Mouse (Mus musculus): ENCODE measurements around the gene Jph3. TPM values are rescaled to one million over a fixed set of nuclear protein-coding genes. Genes with fewer than 3 reads are reported as not detected.

Jph3 gene
- polyA plus RNA-seq, 1 experiment from 2014 or later: 106 TPM

GRCm38 (mm10) chr8:121732334-121732665 is 2.9 kb downstream of the Jph3 start:
- 45% methylated on average over 4 of the region's 4 CpGs for WGBS
- Histone ChIP-seq H3K9ac (ENCODE audit: low read depth, low read length) (peak overlapping the region; percentile 87), H3K4me2 (ENCODE audit: low read length) (peak overlapping the region; percentile 94)

GRCm38 (mm10) chr8:121734262-121734661 is 4.8 kb downstream of the Jph3 start:
- Histone ChIP-seq H3K27me3 (ENCODE audit: control insufficient read depth, insufficient read depth, low read depth, low read length) (no peaks in the 10 kb centered on the region), H3K4me2 (ENCODE audit: low read length) (no peak overlapping the region), H3K4me3 (ENCODE audit: low read depth, low read length) (no peak overlapping the region; the same call in 1 of the 2 replicates), H3K4me1 (ENCODE audit: control insufficient read depth, insufficient read depth, low read length) (peaks cover 19% of the 10 kb centered on the region), H3K27ac (ENCODE audit: low read length) (no peak overlapping the region), H3K9me3 (replicated peaks; ENCODE audit: control insufficient read depth, low read length, poor library complexity, severe bottlenecking) (no peaks in the 10 kb centered on the region), H3K9ac (ENCODE audit: low read depth, low read length) (no peak overlapping the region), H3K36me3 (ENCODE audit: control insufficient read depth, insufficient read depth, low read length) (no peaks in the 10 kb centered on the region)
- WGBS: 90% methylated on average over 16 of the region's 16 CpGs
- no peak for ATAC-seq

More at GRCm38 (mm10) chr8:121732334-121732665, 2.9 kb downstream of the Jph3 start:
- ATAC-seq: no peak
- Histone ChIP-seq H3K4me1 (ENCODE audit: control insufficient read depth, insufficient read depth, low read length) (peaks cover 19% of the 10 kb centered on the region), H3K27me3 (ENCODE audit: control insufficient read depth, insufficient read depth, low read depth, low read length) (0 out of 2 replicates have a peak, but pooled peaks cover 3% of the 10 kb centered on the region), H3K9me3 (replicated peaks; ENCODE audit: control insufficient read depth, low read length, poor library complexity, severe bottlenecking) (peaks cover 2% of the 10 kb centered on the region; the same call in 1 of the 2 replicates), H3K36me3 (ENCODE audit: control insufficient read depth, insufficient read depth, low read length) (no peaks in the 10 kb centered on the region), H3K4me3 (ENCODE audit: low read depth, low read length) (peak overlapping the region; percentile 79), H3K27ac (ENCODE audit: low read length) (no peak overlapping the region)

- Histone ChIP-seq H3K36me3 (ENCODE audit: control insufficient read depth, insufficient read depth, low read length) (no peaks in the 10 kb centered on the region), H3K9ac (ENCODE audit: low read depth, low read length) (no peak overlapping the region), H3K27ac (ENCODE audit: low read length) (no peak overlapping the region), H3K9me3 (replicated peaks; ENCODE audit: control insufficient read depth, low read length, poor library complexity, severe bottlenecking) (no peaks in the 10 kb centered on the region), H3K4me3 (ENCODE audit: low read depth, low read length) (no peak overlapping the region), H3K4me1 (ENCODE audit: control insufficient read depth, insufficient read depth, low read length) (peaks cover 19% of the 10 kb centered on the region), H3K4me2 (ENCODE audit: low read length) (no peak overlapping the region), H3K27me3 (ENCODE audit: control insufficient read depth, insufficient read depth, low read depth, low read length) (no peaks in the 10 kb centered on the region)
- no peak for ATAC-seq
- WGBS: 16% methylated on average over 7 of the region's 7 CpGs
These were observed 6.8 kb downstream of the Jph3 start for GRCm38 (mm10) chr8:121736236-121736635.

GRCm38 (mm10) chr8:121740721-121741120 is 11.3 kb downstream of the Jph3 start:
- Histone ChIP-seq H3K27me3 (ENCODE audit: control insufficient read depth, insufficient read depth, low read depth, low read length) (no peaks in the 10 kb centered on the region), H3K27ac (ENCODE audit: low read length) (no peak overlapping the region), H3K4me2 (ENCODE audit: low read length) (no peak overlapping the region), H3K4me1 (ENCODE audit: control insufficient read depth, insufficient read depth, low read length) (no peaks in the 10 kb centered on the region), H3K4me3 (ENCODE audit: low read depth, low read length) (no peak overlapping the region), H3K9ac (ENCODE audit: low read depth, low read length) (no peak overlapping the region), H3K36me3 (ENCODE audit: control insufficient read depth, insufficient read depth, low read length) (no peaks in the 10 kb centered on the region), H3K9me3 (replicated peaks; ENCODE audit: control insufficient read depth, low read length, poor library complexity, severe bottlenecking) (no peaks in the 10 kb centered on the region)
- WGBS: 90% methylated on average over 10 of the region's 10 CpGs
- ATAC-seq: no peak

GRCm38 (mm10) chr8:121749501-121749900 is 20.1 kb downstream of the Jph3 start:
- H3K9me3 ChIP-seq (replicated peaks; ENCODE audit: control insufficient read depth, low read length, poor library complexity, severe bottlenecking): peaks cover 7% of the 10 kb centered on the region; the same call in 1 of the 2 replicates
- H3K27me3 ChIP-seq (ENCODE audit: control insufficient read depth, insufficient read depth, low read depth, low read length): no peaks in the 10 kb centered on the region
- no peaks in the 10 kb centered on the region for H3K4me1 ChIP-seq (ENCODE audit: control insufficient read depth, insufficient read depth, low read length)
- H3K27ac ChIP-seq (ENCODE audit: low read length): no peak overlapping the region
- H3K9ac ChIP-seq (ENCODE audit: low read depth, low read length): no peak overlapping the region
- ATAC-seq: no peak
- H3K4me3 ChIP-seq (ENCODE audit: low read depth, low read length): no peak overlapping the region
- H3K4me2 ChIP-seq (ENCODE audit: low read length): no peak overlapping the region
- peaks cover 13% of the 10 kb centered on the region for H3K36me3 ChIP-seq (ENCODE audit: control insufficient read depth, insufficient read depth, low read length)
- 82% methylated on average over 9 of the region's 9 CpGs for WGBS

- Histone ChIP-seq H3K27me3 (ENCODE audit: control insufficient read depth, insufficient read depth, low read depth, low read length) (no peaks in the 10 kb centered on the region), H3K27ac (ENCODE audit: low read length) (no peak overlapping the region), H3K9ac (ENCODE audit: low read depth, low read length) (no peak overlapping the region), H3K4me1 (ENCODE audit: control insufficient read depth, insufficient read depth, low read length) (no peaks in the 10 kb centered on the region), H3K36me3 (ENCODE audit: control insufficient read depth, insufficient read depth, low read length) (peaks cover 13% of the 10 kb centered on the region), H3K4me2 (ENCODE audit: low read length) (no peak overlapping the region), H3K4me3 (ENCODE audit: low read depth, low read length) (no peak overlapping the region), H3K9me3 (replicated peaks; ENCODE audit: control insufficient read depth, low read length, poor library complexity, severe bottlenecking) (peaks cover 7% of the 10 kb centered on the region; the same call in 1 of the 2 replicates)
- WGBS: 42% methylated on average over 3 of the region's 3 CpGs
- ATAC-seq: no peak
These were observed 21.1 kb downstream of the Jph3 start for GRCm38 (mm10) chr8:121750512-121750911.

- H3K36me3 ChIP-seq (ENCODE audit: control insufficient read depth, insufficient read depth, low read length): peaks cover 13% of the 10 kb centered on the region
- H3K9me3 ChIP-seq (replicated peaks; ENCODE audit: control insufficient read depth, low read length, poor library complexity, severe bottlenecking): peaks cover 7% of the 10 kb centered on the region; the same call in 1 of the 2 replicates
- H3K27me3 ChIP-seq (ENCODE audit: control insufficient read depth, insufficient read depth, low read depth, low read length): no peaks in the 10 kb centered on the region
- H3K4me1 ChIP-seq (ENCODE audit: control insufficient read depth, insufficient read depth, low read length): no peaks in the 10 kb centered on the region
- H3K27ac ChIP-seq (ENCODE audit: low read length): no peak overlapping the region
- ATAC-seq: no peak
- 35% methylated on average over 3 of the region's 3 CpGs for WGBS
- H3K4me2 ChIP-seq (ENCODE audit: low read length): no peak overlapping the region
- H3K4me3 ChIP-seq (ENCODE audit: low read depth, low read length): no peak overlapping the region
- H3K9ac ChIP-seq (ENCODE audit: low read depth, low read length): no peak overlapping the region
These were observed 22.0 kb downstream of the Jph3 start for GRCm38 (mm10) chr8:121751407-121751806.

- WGBS: 70% methylated on average over 12 of the region's 12 CpGs
- peaks cover 9% of the 10 kb centered on the region for H3K36me3 ChIP-seq (ENCODE audit: control insufficient read depth, insufficient read depth, low read length)
These were observed 29.0 kb downstream of the Jph3 start for GRCm38 (mm10) chr8:121758470-121758869.

GRCm38 (mm10) chr8:121760484-121760883 is 31.1 kb downstream of the Jph3 start:
- no peak for ATAC-seq
- no peak overlapping the region for H3K4me2 ChIP-seq (ENCODE audit: low read length)
- no peaks in the 10 kb centered on the region; the same call in 1 of the 2 replicates for H3K36me3 ChIP-seq (ENCODE audit: control insufficient read depth, insufficient read depth, low read length)
- no peaks in the 10 kb centered on the region for H3K9me3 ChIP-seq (replicated peaks; ENCODE audit: control insufficient read depth, low read length, poor library complexity, severe bottlenecking)
- no peak overlapping the region for H3K4me3 ChIP-seq (ENCODE audit: low read depth, low read length)
- H3K27ac ChIP-seq (ENCODE audit: low read length): no peak overlapping the region
- H3K9ac ChIP-seq (ENCODE audit: low read depth, low read length): no peak overlapping the region
- 78% methylated on average over 7 of the region's 7 CpGs for WGBS
- H3K4me1 ChIP-seq (ENCODE audit: control insufficient read depth, insufficient read depth, low read length): peaks cover 6% of the 10 kb centered on the region; the same call in 1 of the 2 replicates
- H3K27me3 ChIP-seq (ENCODE audit: control insufficient read depth, insufficient read depth, low read depth, low read length): no peaks in the 10 kb centered on the region

More at GRCm38 (mm10) chr8:121758470-121758869, 29.0 kb downstream of the Jph3 start:
- no peak overlapping the region for H3K4me2 ChIP-seq (ENCODE audit: low read length)
- H3K4me3 ChIP-seq (ENCODE audit: low read depth, low read length): no peak overlapping the region
- ATAC-seq: no peak
- no peaks in the 10 kb centered on the region for H3K27me3 ChIP-seq (ENCODE audit: control insufficient read depth, insufficient read depth, low read depth, low read length)
- peaks cover 5% of the 10 kb centered on the region; the same call in 1 of the 2 replicates for H3K4me1 ChIP-seq (ENCODE audit: control insufficient read depth, insufficient read depth, low read length)
- H3K9ac ChIP-seq (ENCODE audit: low read depth, low read length): no peak overlapping the region
- H3K27ac ChIP-seq (ENCODE audit: low read length): no peak overlapping the region
- no peaks in the 10 kb centered on the region for H3K9me3 ChIP-seq (replicated peaks; ENCODE audit: control insufficient read depth, low read length, poor library complexity, severe bottlenecking)
